Mouse (Mus musculus) megakaryocyte, embryonic 14.5 days (primary cell): ENCODE measurements around the gene Stk11.

Experiments used
- FLI1 ChIP-seq: IDR thresholded peaks from 2 replicates; pipeline ENCODE4 v1.6.1; 2012; ENCODE audit warnings: low read length, inconsistent platforms, mixed read lengths
- GATA1 ChIP-seq: IDR thresholded peaks from 3 replicates; pipeline ENCODE4 v1.6.1; 2012; ENCODE audit warnings: mixed read lengths, low read length, inconsistent platforms, borderline replicate concordance

- TF ChIP-seq FLI1: no peak
- no peak for TF ChIP-seq GATA1
These were observed 34.5 kb upstream of the Stk11 start for GRCm38 (mm10) chr10:80081075-80081474.
